Mouse (Mus musculus) stomach, embryonic 14.5 days (tissue): ENCODE results near the gene Lrrc49. TPM values are rescaled to one million over a fixed set of nuclear protein-coding genes. Genes with fewer than 3 reads are reported as not detected.
A peak's percentile ranks its signal among the peaks of the same experiment; 100 is the strongest.

Source experiments
- ATAC-seq: fragments of 200-750 bp; cut with Nextera tagmentation; 2 replicates; pipeline ENCODE4 v1.8.0; 2017; ENCODE audit warnings: low read depth, moderate TSS enrichment; ENCODE audit not compliant: insufficient number of reproducible peaks, insufficient read depth, low FRiP score
- H3K27ac ChIP-seq: fragments of 300-500 bp; sonication (generic); 2 replicates; pipeline ENCODE4 v1.5.1; 2014; ENCODE audit warnings: mild to moderate bottlenecking, low read length, moderate library complexity, mixed read lengths
- H3K27me3 ChIP-seq: fragments of 300-500 bp; sonication (generic); 2 replicates; pipeline ENCODE4 v1.6.1; 2014; ENCODE audit warnings: low read length, control low read depth, mixed read lengths; ENCODE audit not compliant: control insufficient read depth, insufficient read depth
- H3K36me3 ChIP-seq: fragments of 300-500 bp; sonication (generic); 2 replicates; pipeline ENCODE4 v1.6.1; 2014; ENCODE audit warnings: mild to moderate bottlenecking, control low read depth, low read length, moderate library complexity, mixed read lengths; ENCODE audit not compliant: control insufficient read depth, insufficient read depth
- H3K4me1 ChIP-seq: fragments of 300-500 bp; sonication (generic); 2 replicates; pipeline ENCODE4 v1.6.1; 2014; ENCODE audit warnings: low read length, control low read depth, mixed read lengths; ENCODE audit not compliant: control insufficient read depth, insufficient read depth
- H3K4me2 ChIP-seq: fragments of 300-500 bp; sonication (generic); replicated peaks from 2 replicates; pipeline ENCODE4 v1.6.1; 2014; ENCODE audit warnings: low read depth, low read length, control low read depth
- H3K4me3 ChIP-seq: fragments of 300-500 bp; sonication (generic); 2 replicates; pipeline ENCODE4 v1.5.1; 2014; ENCODE audit warnings: low read depth, low read length, control low read depth
- H3K9ac ChIP-seq: fragments of 300-500 bp; sonication (generic); replicated peaks from 2 replicates; pipeline ENCODE4 v1.6.1; 2014; ENCODE audit warnings: low read depth, mild to moderate bottlenecking, control low read depth, low read length, moderate library complexity, mixed read lengths
- H3K9me3 ChIP-seq: fragments of 300-500 bp; sonication (generic); 2 replicates; pipeline ENCODE4 v1.6.1; 2016; ENCODE audit warnings: low read depth, low read length, control low read depth; ENCODE audit not compliant: control insufficient read depth
- WGBS: fragments of 180-500 bp; shearing (Covaris S2); extraction: QIAGEN DNeasy Blood & Tissue Kit; methylation state at CpG from one replicate; pipeline ENCODE4 v1.1.7; 2014; 5-methylcytosine and 5-hydroxymethylcytosine counted together
- polyA plus RNA-seq: library from polyadenylated mRNA; unstranded; fragments of >200 nt; fragmentation: Nextera tagmentation; extraction: Ambion mirVana; gene quantifications from 2 replicates; pipeline ENCODE4 v1.2.1, GENCODE M21; 2014

Gene Lrrc49
- polyA plus RNA-seq, 1 experiment from 2014 or later: 23.3 TPM

GRCm38 (mm10) chr9:60712771-60713541 lies 25.0 kb upstream of the Lrrc49 start, which contains the start of gene Larp6:
Gene Larp6 (plus strand): TSS chr9:60712989.
- no peak within 1 kb of the TSS for H3K27ac ChIP-seq
- no peaks in the 10 kb centered on the region for H3K27me3 ChIP-seq
- ATAC-seq: 0 out of 2 replicates have a peak, but pooled peaks have one; percentile 56
- WGBS: 2% methylated on average over 65 of the region's 66 CpGs
- H3K4me1 ChIP-seq: 0 out of 2 replicates have a peak, but pooled peaks cover 3% of the 10 kb centered on the region
- H3K4me3 ChIP-seq: peak within 1 kb of the TSS; percentile 59
- H3K36me3 ChIP-seq: no peaks in the 10 kb centered on the region
- no peaks in the 10 kb centered on the region for H3K9me3 ChIP-seq
- H3K4me2 ChIP-seq: peak within 1 kb of the TSS; percentile 99
- peak within 1 kb of the TSS; percentile 67 for H3K9ac ChIP-seq

DNA sequence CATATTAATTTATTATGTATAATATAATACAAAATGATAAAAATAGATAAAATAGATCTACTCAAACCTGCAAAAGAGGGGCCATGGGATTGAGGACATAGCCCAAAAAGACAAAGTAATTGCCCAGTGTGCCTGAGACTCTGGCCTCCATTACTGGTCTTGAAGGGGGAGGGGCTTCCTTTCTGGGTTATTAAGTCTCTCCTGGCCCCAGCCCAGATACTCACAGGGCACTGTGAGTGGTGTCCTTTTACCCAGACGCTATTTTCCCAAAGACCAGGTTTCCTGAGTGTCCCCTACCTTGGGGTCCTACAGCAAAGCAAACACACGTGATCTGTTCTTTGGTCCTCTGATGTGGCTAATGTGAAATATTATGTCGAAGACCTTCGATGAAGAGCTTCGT lies 24.1 kb upstream of the Lrrc49 start:
- Histone ChIP-seq H3K9me3 (no peaks in the 10 kb centered on the region), H3K9ac (no peak overlapping the region), H3K27me3 (no peaks in the 10 kb centered on the region), H3K4me1 (0 out of 2 replicates have a peak, but pooled peaks cover 3% of the 10 kb centered on the region), H3K36me3 (no peaks in the 10 kb centered on the region), H3K4me3 (no peak overlapping the region), H3K4me2 (no peak overlapping the region), H3K27ac (no peak overlapping the region)
- WGBS: 84% methylated on average over 5 of the region's 5 CpGs
- no peak for ATAC-seq

- no peak overlapping the region for H3K27ac ChIP-seq
- ATAC-seq: no peak
- 84% methylated on average over 6 of the region's 6 CpGs for WGBS
- H3K4me1 ChIP-seq: 0 out of 2 replicates have a peak, but pooled peaks cover 3% of the 10 kb centered on the region
- H3K36me3 ChIP-seq: no peaks in the 10 kb centered on the region
- H3K9ac ChIP-seq: no peak overlapping the region
- no peak overlapping the region for H3K4me3 ChIP-seq
- no peaks in the 10 kb centered on the region for H3K9me3 ChIP-seq
- H3K4me2 ChIP-seq: no peak overlapping the region
- no peaks in the 10 kb centered on the region for H3K27me3 ChIP-seq
Measured at GRCm38 (mm10) chr9:60709721-60710120, 21.8 kb upstream of the Lrrc49 start.

GRCm38 (mm10) chr9:60708606-60709005 lies 20.6 kb upstream of the Lrrc49 start:
- no peaks in the 10 kb centered on the region for H3K27me3 ChIP-seq
- H3K36me3 ChIP-seq: no peaks in the 10 kb centered on the region
- 0 out of 2 replicates have a peak, but pooled peaks cover 3% of the 10 kb centered on the region for H3K4me1 ChIP-seq
- H3K9ac ChIP-seq: no peak overlapping the region
- no peak for ATAC-seq
- WGBS: 79% methylated on average over 5 of the region's 5 CpGs
- H3K9me3 ChIP-seq: no peaks in the 10 kb centered on the region
- H3K4me3 ChIP-seq: no peak overlapping the region
- no peak overlapping the region for H3K27ac ChIP-seq
- H3K4me2 ChIP-seq: no peak overlapping the region

DNA sequence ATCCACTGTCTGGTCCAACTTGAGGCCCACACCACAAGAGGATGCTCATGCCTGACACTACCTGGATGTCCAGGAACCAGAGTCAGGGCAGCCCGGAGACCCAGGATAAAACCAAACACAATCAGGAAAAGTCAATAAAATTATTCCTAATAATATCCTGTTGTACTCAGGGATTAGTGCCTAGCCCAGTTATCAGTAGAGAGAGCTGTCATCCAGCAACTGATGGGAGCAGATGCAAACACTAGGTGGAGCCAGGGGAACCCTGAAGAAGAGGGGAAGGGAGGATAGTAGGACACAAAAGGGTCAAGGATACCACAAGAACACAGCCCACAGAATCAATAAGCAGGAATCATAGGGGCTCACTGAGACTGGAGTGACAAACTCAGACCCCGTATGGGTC lies 19.6 kb upstream of the Lrrc49 start:
- Histone ChIP-seq H3K4me1 (no peaks in the 10 kb centered on the region), H3K9ac (no peak overlapping the region), H3K27ac (no peak overlapping the region), H3K4me3 (no peak overlapping the region), H3K27me3 (no peaks in the 10 kb centered on the region), H3K9me3 (no peaks in the 10 kb centered on the region), H3K36me3 (no peaks in the 10 kb centered on the region), H3K4me2 (no peak overlapping the region)
- WGBS: 93% methylated on average over 2 of the region's 2 CpGs
- ATAC-seq: no peak

GRCm38 (mm10) chr9:60699581-60700231 lies 11.7 kb upstream of the Lrrc49 start:
- ATAC-seq: no peak
- no peaks in the 10 kb centered on the region for H3K27me3 ChIP-seq
- H3K27ac ChIP-seq: no peak overlapping the region
- no peak overlapping the region for H3K9ac ChIP-seq
- H3K9me3 ChIP-seq: no peaks in the 10 kb centered on the region
- no peaks in the 10 kb centered on the region for H3K36me3 ChIP-seq
- H3K4me1 ChIP-seq: no peaks in the 10 kb centered on the region
- no peak overlapping the region for H3K4me3 ChIP-seq
- H3K4me2 ChIP-seq: no peak overlapping the region
- 50% methylated on average over 18 of the region's 18 CpGs for WGBS

DNA sequence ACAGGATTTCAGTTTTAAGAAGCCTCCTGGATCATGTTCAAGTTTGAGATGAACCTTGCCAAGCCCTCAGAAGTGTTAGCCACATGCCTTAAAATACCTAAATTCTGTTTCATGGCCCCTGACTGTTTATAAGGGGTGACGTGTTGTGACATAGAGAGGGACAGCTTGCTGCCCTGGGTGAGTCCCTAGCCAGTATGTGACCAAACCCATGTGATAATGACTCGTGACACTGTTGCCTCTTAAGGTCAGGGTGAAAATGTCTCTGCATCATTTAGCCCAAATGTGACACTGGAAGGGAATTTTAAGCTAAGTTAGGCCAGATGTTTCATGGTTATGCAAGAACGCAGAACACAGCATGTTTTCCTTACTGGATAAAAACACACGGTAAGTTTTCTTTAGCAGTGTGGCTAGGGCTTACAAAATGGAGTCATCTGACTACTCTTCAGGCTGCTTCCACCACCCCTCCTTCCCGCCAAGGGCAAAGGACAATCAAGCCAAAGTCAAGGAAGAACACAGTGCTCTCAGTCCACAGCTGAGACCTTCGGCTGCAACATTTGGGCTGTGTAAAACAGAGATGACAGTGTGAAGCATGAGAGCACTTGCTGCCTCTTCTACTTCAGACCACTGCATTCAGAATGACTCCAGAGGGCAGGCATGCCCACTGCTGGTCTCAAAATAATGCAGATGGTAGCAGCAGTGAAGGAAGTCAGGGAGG lies 8.5 kb upstream of the Lrrc49 start:
- WGBS: 53% methylated on average over 6 of the region's 6 CpGs
- Histone ChIP-seq H3K27ac (no peak overlapping the region), H3K9me3 (no peaks in the 10 kb centered on the region), H3K9ac (no peak overlapping the region), H3K4me2 (no peak overlapping the region), H3K27me3 (no peaks in the 10 kb centered on the region), H3K36me3 (no peaks in the 10 kb centered on the region), H3K4me1 (no peaks in the 10 kb centered on the region), H3K4me3 (no peak overlapping the region)
- ATAC-seq: no peak

GRCm38 (mm10) chr9:60693986-60694385 lies 6.0 kb upstream of the Lrrc49 start:
- Histone ChIP-seq H3K36me3 (no peaks in the 10 kb centered on the region), H3K4me3 (no peak overlapping the region), H3K4me1 (no peaks in the 10 kb centered on the region), H3K9ac (no peak overlapping the region), H3K9me3 (no peaks in the 10 kb centered on the region), H3K27ac (no peak overlapping the region), H3K27me3 (no peaks in the 10 kb centered on the region), H3K4me2 (no peak overlapping the region)
- 67% methylated on average over 2 of the region's 2 CpGs for WGBS
- ATAC-seq: no peak
